Mouse (Mus musculus): ENCODE measurements around the gene Rnf149.

The Rnf149 gene

DNA sequence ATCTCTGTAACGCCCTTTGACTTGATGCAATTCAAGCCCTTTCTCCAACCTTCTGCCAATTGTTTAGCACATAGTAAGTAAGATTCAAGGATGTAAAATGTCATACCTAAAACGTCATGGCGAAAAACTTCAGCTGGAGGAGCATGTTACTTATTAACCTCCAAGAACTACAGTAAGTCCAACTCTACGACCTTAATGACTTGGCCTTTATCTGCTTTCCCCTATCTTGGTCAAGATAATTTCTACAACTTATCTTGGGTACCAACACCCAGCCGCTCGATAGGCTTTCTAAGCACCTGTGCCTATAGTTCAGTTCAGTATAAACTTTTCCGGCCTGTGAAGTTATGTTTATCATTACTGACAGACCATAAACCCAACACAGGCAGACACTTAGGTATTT, 3.3 kb downstream of the Rnf149 start:
- no peak for DNase-seq

DNA sequence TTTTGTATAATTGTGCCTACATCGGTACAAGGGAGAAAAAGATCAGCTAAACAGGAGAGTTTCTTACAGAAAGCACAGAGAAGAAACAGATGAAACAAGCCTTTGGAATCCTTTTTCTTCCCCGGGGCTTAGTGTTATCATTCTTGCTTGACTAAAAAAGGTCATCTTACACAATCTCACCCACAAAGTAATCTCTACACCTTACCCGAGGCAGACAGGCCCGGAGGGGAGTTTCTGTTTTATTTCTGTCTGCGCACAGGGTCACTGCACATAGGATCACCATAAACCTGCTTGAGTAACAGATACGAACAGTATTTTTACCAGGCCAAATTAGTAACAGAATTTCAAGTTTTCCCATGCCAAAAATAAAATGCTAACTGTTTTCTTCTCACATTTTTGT, 5.6 kb downstream of the Rnf149 start:
- DNase-seq, result no peak

GRCm38 (mm10) chr1:39568079-39568478, 9.1 kb downstream of the Rnf149 start:
- DNase-seq, result no peak

GRCm38 (mm10) chr1:39564603-39565002, 12.6 kb downstream of the Rnf149 start:
- DNase-seq, result no peak

DNA sequence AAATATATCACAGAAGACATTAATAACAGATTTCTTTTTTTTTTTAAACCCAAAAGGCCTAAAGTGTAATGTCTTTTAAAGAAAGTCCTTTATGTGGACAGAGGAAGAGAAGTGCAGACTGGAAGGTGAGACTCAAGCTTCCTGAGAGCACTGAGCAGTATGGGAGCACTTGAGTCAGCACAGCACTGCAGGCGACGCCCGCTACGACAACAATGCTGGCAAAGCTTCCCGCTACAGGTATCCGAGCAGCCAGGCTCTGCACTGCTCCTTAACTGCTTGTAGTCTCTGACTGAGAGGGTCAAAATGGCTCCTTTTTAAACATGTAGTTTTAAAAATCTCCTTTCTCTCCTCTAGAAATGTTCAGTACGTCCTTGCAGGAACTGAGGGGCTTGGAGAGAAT, 14.0 kb downstream of the Rnf149 start:
- no peak for DNase-seq

GRCm38 (mm10) chr1:39561920-39562319, 15.3 kb downstream of the Rnf149 start:
- no peak for DNase-seq

GRCm38 (mm10) chr1:39559009-39559408, 18.2 kb downstream of the Rnf149 start:
- no peak for DNase-seq

DNA sequence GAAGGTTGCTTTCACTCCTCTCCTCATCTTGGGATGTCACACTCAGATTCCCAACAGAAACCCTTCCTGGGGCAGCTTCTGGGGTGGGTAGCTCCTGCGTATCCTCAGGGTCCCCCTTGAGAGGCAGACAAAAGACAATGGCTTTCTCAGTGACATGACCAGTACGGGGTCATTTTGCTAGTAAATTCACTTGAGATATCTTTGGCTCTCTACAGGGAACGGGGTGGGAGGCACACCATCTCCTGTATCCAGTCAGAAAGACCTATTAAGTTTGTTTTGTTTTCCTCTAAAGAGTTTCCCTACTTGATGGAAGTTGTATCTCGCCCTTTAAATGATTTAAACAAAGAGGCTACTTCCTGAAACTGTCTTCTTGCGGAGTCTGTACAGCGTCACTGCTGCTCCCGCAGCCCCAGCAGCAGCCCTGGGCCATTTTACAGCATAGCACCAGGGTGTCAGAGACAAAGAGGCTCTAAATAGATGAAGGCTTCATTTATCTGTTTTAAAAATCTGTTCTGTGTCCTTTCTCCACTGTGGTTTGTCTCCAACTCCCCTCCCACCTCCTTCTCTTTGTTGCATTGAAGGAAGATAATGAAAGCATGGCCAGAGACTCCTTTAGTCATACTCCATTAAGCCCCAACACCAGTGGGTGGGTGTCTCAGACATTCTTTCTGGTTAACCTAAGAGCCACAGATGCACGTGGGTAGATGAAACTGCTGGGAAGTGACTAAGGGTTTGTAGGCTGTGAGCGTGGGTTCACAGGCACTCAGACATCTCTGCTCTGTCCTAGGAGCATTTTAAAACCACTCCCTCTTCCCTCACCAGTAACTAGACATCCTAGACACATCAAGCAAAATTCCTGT, 21.4 kb downstream of the Rnf149 start:
- no peak for DNase-seq

DNA sequence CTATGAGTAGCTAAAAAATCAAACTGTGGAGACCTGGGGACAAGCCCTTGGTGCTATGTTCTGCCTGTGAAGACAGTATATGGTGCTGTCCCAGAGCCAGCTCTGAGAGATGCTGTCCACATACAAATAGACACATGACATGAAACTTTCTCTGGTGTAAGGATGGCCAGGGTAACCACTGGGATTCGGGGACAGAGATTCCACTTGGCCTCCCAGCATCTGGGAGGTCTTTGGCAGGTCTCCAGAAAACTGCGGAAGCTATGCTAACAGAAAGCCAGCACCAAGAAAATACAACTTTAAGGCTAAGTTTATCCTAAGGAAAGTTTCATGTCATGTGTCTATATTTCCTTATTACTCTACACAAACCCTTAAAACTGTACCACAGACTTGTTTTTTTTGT, 27.4 kb downstream of the Rnf149 start:
- peak; percentile 20 for DNase-seq

DNA sequence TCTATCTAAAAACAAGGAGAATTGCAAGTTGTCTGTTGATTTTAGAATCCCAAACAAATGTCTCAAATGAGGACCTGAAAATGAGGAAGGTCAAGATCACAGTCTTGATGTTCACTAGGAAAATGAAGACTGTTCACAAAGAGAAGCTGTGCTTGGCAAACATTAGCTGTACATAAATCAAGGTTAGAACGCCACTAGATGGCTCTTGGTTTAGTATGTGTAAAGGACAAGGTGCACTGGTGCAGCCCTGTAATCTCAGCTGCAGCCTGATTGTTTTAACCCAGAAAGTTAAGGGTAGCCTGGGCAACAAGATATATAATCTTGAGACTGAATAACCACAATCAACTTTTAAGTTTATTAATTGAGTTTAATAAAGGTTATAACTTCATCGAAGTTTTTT, 30.0 kb downstream of the Rnf149 start:
- DNase-seq, result no peak

- no peak for DNase-seq
Measured at GRCm38 (mm10) chr1:39546160-39546866, 30.9 kb downstream of the Rnf149 start.

- DNase-seq, result peak; percentile 43
Measured at GRCm38 (mm10) chr1:39545589-39545988, 31.6 kb downstream of the Rnf149 start.

GRCm38 (mm10) chr1:39540592-39540991, 36.6 kb downstream of the Rnf149 start:
- no peak for DNase-seq

- no peak for DNase-seq
Measured at GRCm38 (mm10) chr1:39537631-39538380, 39.4 kb downstream of the Rnf149 start.

GRCm38 (mm10) chr1:39536701-39537100, 40.5 kb downstream of the Rnf149 start:
- DNase-seq, result no peak

GRCm38 (mm10) chr1:39535515-39536311, 41.5 kb downstream of the Rnf149 start:
- peak; percentile 97 for DNase-seq

- no peak for DNase-seq
Measured at GRCm38 (mm10) chr1:39534831-39535230, 42.4 kb downstream of the Rnf149 start, which contains the start of gene Cnot11. Gene Cnot11 (plus strand): TSS chr1:39534992.

- DNase-seq, result no peak
Measured at GRCm38 (mm10) chr1:39533917-39534316, 43.3 kb downstream of the Rnf149 start.

DNA sequence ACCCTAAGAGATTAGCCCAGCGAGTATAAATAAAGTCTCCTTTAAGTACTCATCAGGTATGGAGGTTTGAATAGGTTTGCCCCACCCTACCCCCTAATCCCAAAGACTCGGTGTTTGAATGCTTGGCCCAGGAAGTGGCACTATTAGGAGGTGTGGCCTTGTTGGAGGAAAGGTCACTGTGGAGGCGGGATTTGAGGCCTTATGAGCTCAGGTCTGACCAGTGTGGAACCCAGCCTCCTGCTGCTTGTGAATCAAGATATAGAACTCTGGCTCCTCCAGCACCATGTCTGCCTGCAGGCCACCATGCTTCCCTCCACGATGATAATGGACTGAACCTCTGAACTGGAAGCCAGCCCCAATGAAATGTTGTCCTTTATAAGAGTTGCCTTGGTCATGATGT, 46.2 kb downstream of the Rnf149 start:
- DNase-seq, result no peak

DNA sequence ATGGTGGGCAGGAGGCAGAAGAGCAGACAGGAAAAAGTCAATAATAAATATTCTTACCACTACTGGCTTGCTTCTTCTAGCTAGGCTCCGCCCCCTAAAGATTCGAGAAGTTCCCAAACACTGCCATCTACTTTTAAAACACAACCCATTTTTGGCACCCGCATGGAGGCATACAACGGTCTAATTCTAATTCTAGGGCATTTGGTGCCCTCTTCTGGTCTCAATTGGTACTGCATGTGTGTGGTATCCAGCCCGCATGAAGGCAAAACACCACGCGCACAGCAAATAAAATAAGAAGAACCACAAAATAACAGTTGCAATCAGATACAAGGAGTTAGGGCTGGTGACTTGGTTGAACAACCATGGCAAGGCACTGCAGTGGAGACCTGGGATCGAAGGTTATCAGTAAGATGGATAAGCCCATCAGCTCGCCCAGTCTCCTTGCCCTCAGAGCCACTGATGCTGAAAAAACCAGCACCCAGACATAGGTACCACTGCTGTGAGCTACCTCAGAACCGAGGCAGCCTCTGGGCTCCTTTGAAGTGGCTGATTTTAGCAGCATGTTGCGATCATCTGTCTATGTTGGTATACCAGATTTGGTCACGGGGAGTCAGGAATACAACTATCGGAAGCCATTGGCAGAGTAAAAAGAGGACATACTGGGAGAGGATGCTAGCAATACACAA, 46.8 kb downstream of the Rnf149 start:
- peak; percentile 89 for DNase-seq

GRCm38 (mm10) chr1:39528319-39528718, 48.9 kb downstream of the Rnf149 start:
- no peak for DNase-seq

DNA sequence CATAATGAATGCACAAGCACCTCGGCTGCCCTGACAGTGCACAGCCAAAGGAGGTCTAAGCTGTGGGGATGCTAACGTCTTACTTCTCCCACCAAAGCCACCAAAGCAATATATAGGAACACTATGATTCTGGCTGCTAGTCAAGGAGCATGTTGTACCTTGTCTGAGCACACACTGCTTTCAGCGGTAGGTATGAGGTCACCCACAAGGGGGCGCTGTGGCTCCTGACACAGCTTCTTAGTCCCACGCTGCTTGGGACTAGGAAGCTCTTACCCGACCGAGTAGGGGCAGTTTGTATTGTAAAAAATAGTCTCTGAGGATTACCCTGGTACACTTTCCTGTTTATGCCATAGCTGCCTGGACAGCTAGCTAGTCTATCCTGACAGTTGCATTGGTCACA, 49.8 kb downstream of the Rnf149 start:
- DNase-seq, result peak; percentile 86
